Mouse (Mus musculus) G1E (cell line): ENCODE measurements around the gene Cog4. TPM values are rescaled to one million over a fixed set of nuclear protein-coding genes. Genes with fewer than 3 reads are reported as not detected.

ENCODE experiments used
- ATAC-seq: 2 replicates; pipeline ENCODE4 v1.8.0; 2016; ENCODE audit warnings: mild to moderate bottlenecking; ENCODE audit not compliant: insufficient number of reproducible peaks, poor library complexity, low FRiP score, severe bottlenecking; ENCODE audit errors: extremely low read depth
- DNase-seq: peaks from one replicate; pipeline ENCODE4 v3.0.0; 2012; ENCODE audit warnings: low spot score
- H3K27me3 ChIP-seq: 2 replicates; pipeline ENCODE4 v1.6.1; 2012; ENCODE audit warnings: mild to moderate bottlenecking, low read length, inconsistent platforms; ENCODE audit not compliant: insufficient read depth
- H3K36me3 ChIP-seq: replicated peaks from 2 replicates; pipeline ENCODE3; 2012; ENCODE audit warnings: mild to moderate bottlenecking, inconsistent platforms
- H3K4me1 ChIP-seq: 2 replicates; pipeline ENCODE4 v1.6.1; 2012; ENCODE audit warnings: low read depth, low read length, inconsistent platforms, mixed read lengths; ENCODE audit not compliant: insufficient read depth
- H3K4me3 ChIP-seq: 2 replicates; pipeline ENCODE4 v1.5.1; 2012; ENCODE audit warnings: low read depth, mild to moderate bottlenecking, inconsistent platforms, low read length, moderate library complexity, mixed read lengths
- H3K9me3 ChIP-seq: replicated peaks from 2 replicates; pipeline ENCODE4 v1.6.1; 2012; ENCODE audit warnings: inconsistent platforms
- CTCF ChIP-seq: IDR thresholded peaks from 2 replicates; pipeline ENCODE4 v1.5.1; 2012; ENCODE audit warnings: low read depth, low read length, inconsistent platforms, mixed read lengths
- GATA1 ChIP-seq: IDR thresholded peaks from 2 replicates; pipeline ENCODE4 v1.6.1; 2012; ENCODE audit warnings: borderline replicate concordance, low read length, inconsistent platforms, mixed read lengths
- GATA2 ChIP-seq: IDR thresholded peaks from 2 replicates; pipeline ENCODE4 v1.6.1; 2012; ENCODE audit warnings: low read depth, low read length, inconsistent platforms, borderline replicate concordance
- POLR2AphosphoS5 ChIP-seq: IDR thresholded peaks from 2 replicates; pipeline ENCODE4 v1.6.1; 2012; ENCODE audit warnings: low read depth, low read length, inconsistent platforms; ENCODE audit not compliant: insufficient replicate concordance
- TAL1 ChIP-seq: conservative IDR thresholded peaks from 2 replicates; pipeline ENCODE4 v1.6.1; 2012; ENCODE audit warnings: low read depth, low read length, inconsistent platforms, mixed read lengths
- polyA plus RNA-seq: library from polyadenylated mRNA; stranded (reverse); fragments of >175 nt; gene quantifications from 2 replicates; pipeline ENCODE4 v1.2.3, GENCODE M21; 2012
- total RNA-seq, 2 experiments: library from RNA; stranded (forward) in 1 of 2; stranded (reverse) in 1 of 2; fragments of 200-1000 nt in 1 of 2; fragments of >200 nt in 1 of 2; fragmentation: Nextera tagmentation in 1 of 2; gene quantifications; 2 replicates each; pipeline ENCODE4 v1.2.3; 2014 to 2017

Cog4 gene
- total RNA-seq (2014; fragmentation: Nextera tagmentation) (24.1 and 32.8 TPM in 2 replicates), total RNA-seq (2017) (45.6 and 46.3 TPM in 2 replicates), polyA plus RNA-seq (17.7 and 20.2 TPM in 2 replicates)

DNA sequence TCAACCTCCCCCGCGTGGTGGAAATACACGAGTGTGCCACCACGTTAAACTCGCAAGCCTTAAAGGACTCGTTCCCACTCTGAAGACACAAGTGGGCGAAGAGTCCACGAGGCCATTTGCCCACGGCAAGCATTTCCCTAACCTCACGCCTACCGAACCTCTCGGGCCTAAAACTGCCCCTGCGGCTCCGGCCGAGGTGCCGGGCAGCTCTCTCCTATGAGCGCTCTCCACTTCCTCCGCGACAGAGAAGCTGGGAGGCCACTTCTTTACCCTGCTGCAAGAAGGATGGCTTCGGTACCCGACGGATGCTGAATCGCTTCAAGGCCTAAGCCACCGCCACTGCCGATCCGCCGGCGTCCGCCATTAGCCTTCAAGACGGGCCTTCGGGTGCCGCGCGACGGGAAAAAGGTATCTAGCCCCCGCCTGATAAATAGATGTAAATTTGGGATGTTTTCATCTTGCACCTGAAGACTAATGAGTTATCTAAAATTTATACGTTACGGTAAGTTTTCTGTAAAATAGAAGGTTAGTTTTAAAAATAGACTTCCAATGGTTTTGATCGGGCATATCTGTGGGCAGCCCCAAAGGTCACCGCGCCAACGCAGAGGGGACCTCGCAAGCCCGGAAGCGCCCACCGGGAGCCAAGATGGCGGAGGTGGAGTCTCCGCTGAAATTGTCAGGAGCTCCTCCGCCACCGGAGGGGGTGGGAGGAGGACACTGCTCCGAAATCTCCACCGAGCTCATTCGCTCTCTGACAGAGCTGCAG lies at the start of gene Cog4, which contains the start of gene Sf3b3:
Gene Cog4 (plus strand): TSS at position 196 of the 766 bp plus-strand sequence.
Gene Sf3b3 (minus strand): TSS at position 383 of the 766 bp plus-strand sequence.
- peaks cover 61% of the 10 kb centered on the region for H3K36me3 ChIP-seq
- DNase-seq (peak; percentile 79), ATAC-seq (peak; percentile 69)
- H3K27me3 ChIP-seq: no peaks in the 10 kb centered on the region
- peaks cover 35% of the 10 kb centered on the region for H3K4me1 ChIP-seq
- TF ChIP-seq GATA1 (no peak), CTCF (no peak), GATA2 (no peak), TAL1 (no peak), POLR2AphosphoS5 (no peak)
- H3K4me3 ChIP-seq: peak within 1 kb of the TSS; percentile 94
- no peaks in the 10 kb centered on the region for H3K9me3 ChIP-seq

- TF ChIP-seq POLR2AphosphoS5 (no peak), TAL1 (no peak), CTCF (no peak), GATA2 (no peak), GATA1 (no peak)
- Histone ChIP-seq H3K27me3 (peaks cover 42% of the 10 kb centered on the region), H3K4me1 (no peaks in the 10 kb centered on the region), H3K36me3 (no peaks in the 10 kb centered on the region), H3K4me3 (no peak overlapping the region), H3K9me3 (peaks cover 7% of the 10 kb centered on the region)
- ATAC-seq: no peak
- no peak for DNase-seq
These were observed 49.3 kb upstream of the Cog4 start for GRCm38 (mm10) chr8:110797086-110797485.

GRCm38 (mm10) chr8:110802988-110803387 lies 43.4 kb upstream of the Cog4 start:
- H3K9me3 ChIP-seq: no peaks in the 10 kb centered on the region
- no peaks in the 10 kb centered on the region for H3K4me1 ChIP-seq
- no peak overlapping the region for H3K4me3 ChIP-seq
- H3K27me3 ChIP-seq: peaks cover 31% of the 10 kb centered on the region
- no peak for DNase-seq
- H3K36me3 ChIP-seq: no peaks in the 10 kb centered on the region
- TF ChIP-seq GATA2 (no peak), POLR2AphosphoS5 (no peak), TAL1 (no peak), GATA1 (no peak), CTCF (no peak)
- ATAC-seq: no peak

DNA sequence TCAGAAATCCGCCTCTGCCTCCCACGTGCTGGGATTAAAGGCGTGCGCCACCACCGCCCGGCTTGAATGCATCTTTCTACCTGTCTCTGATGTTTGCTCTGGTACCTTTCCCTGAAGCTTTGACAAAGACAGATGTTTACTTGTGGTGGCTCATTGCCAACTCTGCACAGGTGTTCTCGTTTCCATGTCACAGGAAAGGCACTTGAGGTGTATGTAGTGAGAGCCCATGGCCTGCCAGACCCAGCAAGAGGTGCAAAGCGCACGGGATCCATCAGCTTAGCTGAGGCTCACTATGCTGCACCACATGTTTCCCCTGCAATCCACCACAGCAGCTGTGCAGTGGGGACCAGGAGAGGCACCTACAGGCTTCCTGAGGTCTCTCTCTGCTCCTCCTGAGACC lies 42.5 kb upstream of the Cog4 start:
- Histone ChIP-seq H3K27me3 (peaks cover 31% of the 10 kb centered on the region), H3K4me1 (no peaks in the 10 kb centered on the region), H3K36me3 (peaks cover 6% of the 10 kb centered on the region), H3K9me3 (no peaks in the 10 kb centered on the region), H3K4me3 (no peak overlapping the region)
- TF ChIP-seq TAL1 (no peak), POLR2AphosphoS5 (no peak), CTCF (no peak), GATA2 (no peak), GATA1 (no peak)
- ATAC-seq: no peak
- DNase-seq: no peak

GRCm38 (mm10) chr8:110804825-110805514 lies 41.4 kb upstream of the Cog4 start:
- Histone ChIP-seq H3K27me3 (peaks cover 31% of the 10 kb centered on the region), H3K9me3 (no peaks in the 10 kb centered on the region), H3K4me3 (no peak overlapping the region), H3K4me1 (no peaks in the 10 kb centered on the region), H3K36me3 (peaks cover 17% of the 10 kb centered on the region)
- DNase-seq: no peak
- ATAC-seq: no peak
- TF ChIP-seq GATA2 (no peak), TAL1 (no peak), GATA1 (no peak), CTCF (no peak), POLR2AphosphoS5 (no peak)

DNA sequence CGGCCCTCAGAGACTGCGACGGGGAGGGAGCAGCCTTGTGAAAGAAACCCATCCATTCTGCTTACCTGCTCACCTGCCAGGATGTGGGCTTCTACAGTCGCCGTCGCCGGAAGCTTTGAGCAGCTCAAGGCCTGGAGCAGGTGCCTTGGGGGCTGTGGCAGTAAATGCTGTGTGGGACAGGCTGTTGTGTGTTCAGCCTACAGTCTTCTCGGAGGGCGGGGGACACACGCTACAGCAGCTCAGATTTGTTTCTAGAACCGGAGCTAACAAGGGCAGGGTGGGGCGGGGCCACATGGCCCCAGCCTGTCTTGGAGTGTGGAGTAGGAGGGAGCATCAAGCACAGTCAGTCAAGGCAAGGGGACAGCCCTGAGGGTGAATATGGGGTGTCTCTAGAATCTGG lies 40.7 kb upstream of the Cog4 start, which contains the start of gene Il34:
Gene Il34 (minus strand): TSS at position 256 of the 400 bp plus-strand sequence.
- H3K36me3 ChIP-seq: peaks cover 24% of the 10 kb centered on the region
- no peak for ATAC-seq
- no peaks in the 10 kb centered on the region for H3K4me1 ChIP-seq
- DNase-seq: no peak
- H3K27me3 ChIP-seq: peaks cover 28% of the 10 kb centered on the region
- TF ChIP-seq CTCF: no peak
- TF ChIP-seq GATA1: no peak
- no peak for TF ChIP-seq GATA2
- TF ChIP-seq TAL1: no peak
- no peak for TF ChIP-seq POLR2AphosphoS5
- no peaks in the 10 kb centered on the region for H3K9me3 ChIP-seq
- no peak within 1 kb of the TSS for H3K4me3 ChIP-seq
